Mouse (Mus musculus) forebrain, embryonic 11.5 days (tissue): Measurements from ENCODE around the gene Tlr13. TPM values are rescaled to one million over a fixed set of nuclear protein-coding genes. Genes with fewer than 3 reads are reported as not detected.
"Not testable (repeated sequence)": the region's sequence is repeated elsewhere in the genome, so short reads cannot be mapped to it uniquely, and the experiment has no call there.

Experiments
- ATAC-seq: fragments of 200-750 bp; cut with Nextera tagmentation; replicated peaks from 2 replicates; pipeline ENCODE4 v1.8.0; 2017; ENCODE audit warnings: moderate TSS enrichment; ENCODE audit not compliant: low FRiP score
- DNase-seq: peaks from one replicate; pipeline ENCODE4 v3.0.0-alpha.2; 2017; ENCODE audit warnings: low spot score
- H3K27ac ChIP-seq: fragments of 300-500 bp; sonication (generic); 2 replicates; pipeline ENCODE4 v1.5.1; 2014; ENCODE audit warnings: low read depth, low read length
- H3K27me3 ChIP-seq: fragments of 300-500 bp; sonication (generic); 2 replicates; pipeline ENCODE4 v1.6.1; 2014; ENCODE audit warnings: mild to moderate bottlenecking, low read length, mixed read lengths; ENCODE audit not compliant: control insufficient read depth, insufficient read depth
- H3K36me3 ChIP-seq: fragments of 300-500 bp; sonication (generic); 2 replicates; pipeline ENCODE4 v1.6.1; 2014; ENCODE audit warnings: mild to moderate bottlenecking, low read length, moderate library complexity, mixed read lengths; ENCODE audit not compliant: control insufficient read depth, insufficient read depth
- H3K4me1 ChIP-seq: fragments of 300-500 bp; sonication (generic); replicated peaks from 2 replicates; pipeline ENCODE4 v1.6.1; 2014; ENCODE audit warnings: low read length, mixed read lengths; ENCODE audit not compliant: control insufficient read depth, insufficient read depth
- H3K4me2 ChIP-seq: fragments of 300-500 bp; sonication (generic); 2 replicates; pipeline ENCODE4 v1.6.1; 2014; ENCODE audit warnings: low read depth, mild to moderate bottlenecking, low read length, moderate library complexity, mixed read lengths; ENCODE audit not compliant: severe bottlenecking
- H3K4me3 ChIP-seq: fragments of 300-500 bp; sonication (generic); 2 replicates; pipeline ENCODE4 v1.5.1; 2014; ENCODE audit warnings: low read depth, low read length
- H3K9ac ChIP-seq: fragments of 300-500 bp; sonication (generic); 2 replicates; pipeline ENCODE4 v1.6.1; 2014; ENCODE audit warnings: low read length
- H3K9me3 ChIP-seq: fragments of 300-500 bp; sonication (generic); 2 replicates; pipeline ENCODE4 v1.6.1; 2016; ENCODE audit warnings: low read length, mixed read lengths; ENCODE audit not compliant: control insufficient read depth
- WGBS: fragments of 180-500 bp; shearing (Covaris S2); extraction: QIAGEN DNeasy Blood & Tissue Kit; methylation state at CpG from one replicate; pipeline ENCODE4 v1.1.7; 2014; 5-methylcytosine and 5-hydroxymethylcytosine counted together
- polyA plus RNA-seq: library from polyadenylated mRNA; unstranded; fragments of >200 nt; fragmentation: Nextera tagmentation; extraction: Ambion mirVana; gene quantifications from 2 replicates; pipeline ENCODE4 v1.2.1, GENCODE M21; 2014

Tlr13 gene
- polyA plus RNA-seq, 1 experiment from 2014 or later, result 0.41 TPM

- Histone ChIP-seq H3K4me1 (peaks cover 3% of the 10 kb centered on the region; the same call in 1 of the 2 replicates), H3K36me3 (no peaks in the 10 kb centered on the region), H3K4me3 (peak overlapping the region; percentile 53), H3K27ac (no peak overlapping the region), H3K4me2 (peak overlapping the region; percentile 55; the same call in 1 of the 2 replicates), H3K9ac (peak overlapping the region; percentile 30; the same call in 1 of the 2 replicates), H3K27me3 (no peaks in the 10 kb centered on the region), H3K9me3 (no peaks in the 10 kb centered on the region)
- DNase-seq (no peak), ATAC-seq (no peak)
- WGBS, result 68% methylated on average over 5 of the region's 5 CpGs
Measured at GRCm38 (mm10) chrX:106189356-106189755, 46.4 kb downstream of the Tlr13 start.

DNA sequence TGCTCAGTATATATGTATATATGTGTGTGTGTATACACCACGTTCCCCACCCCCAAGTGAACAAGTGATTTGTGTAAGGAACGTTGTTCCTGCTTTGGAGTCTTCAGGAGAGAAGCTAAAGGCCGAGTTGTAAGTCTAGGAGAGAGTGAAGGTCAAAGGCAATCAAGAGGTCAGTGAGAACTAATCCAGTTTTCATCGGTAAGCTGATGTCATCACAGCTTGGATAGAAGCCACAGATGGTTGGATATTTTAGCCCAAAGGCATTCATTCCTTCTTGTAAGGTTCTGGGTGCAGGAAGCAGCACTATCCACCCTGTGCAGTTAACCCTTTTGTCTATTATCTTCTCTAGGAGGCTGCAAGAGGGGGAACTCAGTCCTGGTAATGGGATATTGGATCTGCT, 47.1 kb downstream of the Tlr13 start:
- Histone ChIP-seq H3K9ac (no peak overlapping the region), H3K27me3 (no peaks in the 10 kb centered on the region), H3K4me3 (peak overlapping the region; percentile 53; the same call in 1 of the 2 replicates), H3K4me2 (peak overlapping the region; percentile 55; the same call in 1 of the 2 replicates), H3K9me3 (no peaks in the 10 kb centered on the region), H3K4me1 (peaks cover 3% of the 10 kb centered on the region; the same call in 1 of the 2 replicates), H3K36me3 (no peaks in the 10 kb centered on the region), H3K27ac (no peak overlapping the region)
- ATAC-seq (no peak), DNase-seq (no peak)
- WGBS, result 50% methylated on average over 4 of the region's 4 CpGs

DNA sequence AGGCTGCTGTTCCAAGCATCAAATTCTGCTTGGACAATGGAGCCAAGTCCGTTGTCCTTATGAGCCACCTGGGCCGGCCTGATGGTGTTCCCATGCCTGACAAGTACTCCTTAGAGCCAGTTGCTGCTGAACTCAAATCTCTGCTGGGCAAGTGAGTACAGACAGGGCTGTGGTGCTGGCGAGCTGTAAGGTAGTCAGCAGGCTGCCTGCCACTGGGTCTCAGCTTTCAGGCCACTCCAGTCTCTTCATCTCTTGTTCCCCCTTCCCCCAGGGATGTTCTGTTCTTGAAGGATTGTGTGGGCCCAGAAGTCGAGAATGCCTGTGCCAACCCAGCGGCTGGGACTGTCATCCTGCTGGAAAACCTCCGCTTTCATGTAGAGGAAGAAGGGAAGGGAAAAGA, 51.4 kb downstream of the Tlr13 start:
- H3K4me1 ChIP-seq, ATAC-seq, H3K36me3 ChIP-seq, H3K4me3 ChIP-seq, H3K9me3 ChIP-seq, DNase-seq, H3K9ac ChIP-seq, H3K27me3 ChIP-seq, H3K27ac ChIP-seq, H3K4me2 ChIP-seq: not testable (repeated sequence)
- 91% methylated on average over 5 of the region's 6 CpGs for WGBS

GRCm38 (mm10) chrX:106197308-106197707, 54.3 kb downstream of the Tlr13 start:
- Histone ChIP-seq H3K27ac (no peak overlapping the region), H3K9me3 (no peaks in the 10 kb centered on the region), H3K36me3 (no peaks in the 10 kb centered on the region; the same call in 1 of the 2 replicates)

DNA sequence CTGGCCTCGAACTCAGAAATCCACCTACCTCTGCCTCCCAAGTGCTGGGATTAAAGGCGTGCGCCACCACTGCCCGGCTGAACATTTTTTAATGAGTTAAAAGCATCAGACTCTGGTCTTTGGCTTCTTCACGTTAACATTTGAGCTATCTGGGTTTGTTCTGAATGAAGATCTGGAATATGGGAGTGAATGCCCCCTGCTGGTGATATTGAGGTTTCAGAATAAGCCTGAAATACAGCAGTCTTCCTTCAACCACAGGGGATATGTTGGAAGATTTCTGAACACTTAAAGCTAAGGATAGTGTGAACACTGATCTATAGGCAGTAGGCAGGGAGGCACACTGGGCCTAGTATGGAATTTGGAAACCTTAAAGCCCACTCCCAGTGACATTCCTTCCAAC, 55.9 kb downstream of the Tlr13 start:
- no peak overlapping the region for H3K4me2 ChIP-seq
- H3K27ac ChIP-seq, result no peak overlapping the region
- no peaks in the 10 kb centered on the region for H3K27me3 ChIP-seq
- no peaks in the 10 kb centered on the region for H3K9me3 ChIP-seq
- no peak overlapping the region for H3K9ac ChIP-seq
- no peak for DNase-seq
- H3K4me1 ChIP-seq, result no peaks in the 10 kb centered on the region
- H3K36me3 ChIP-seq, result no peaks in the 10 kb centered on the region; the same call in 1 of the 2 replicates
- 89% methylated on average over 5 of the region's 5 CpGs for WGBS
- ATAC-seq, result no peak
- H3K4me3 ChIP-seq, result no peak overlapping the region

More at GRCm38 (mm10) chrX:106197308-106197707, 54.3 kb downstream of the Tlr13 start:
- Histone ChIP-seq H3K4me1 (no peaks in the 10 kb centered on the region), H3K4me3 (no peak overlapping the region), H3K27me3 (no peaks in the 10 kb centered on the region), H3K4me2 (no peak overlapping the region), H3K9ac (no peak overlapping the region)
- DNase-seq (no peak), ATAC-seq (no peak)
- WGBS, result 71% methylated on average over 5 of the region's 5 CpGs

DNA sequence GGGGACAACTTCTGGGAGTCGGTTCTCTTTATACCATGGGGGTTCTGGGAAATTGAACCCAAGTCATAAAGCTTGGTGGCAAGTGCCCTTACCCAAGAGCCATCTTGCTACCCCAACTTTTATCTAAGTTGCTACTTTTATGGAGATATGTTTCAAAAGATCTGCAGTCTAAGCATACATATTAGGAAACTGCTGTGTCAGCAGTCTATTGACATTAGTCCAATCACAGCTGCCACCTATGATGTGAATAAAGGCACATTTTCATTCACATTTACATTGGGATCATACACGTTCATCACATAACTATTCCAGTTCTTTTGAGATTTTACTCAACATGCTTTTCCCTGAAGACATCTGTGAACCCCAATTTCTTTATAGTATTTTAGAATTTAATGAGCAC, 66.1 kb downstream of the Tlr13 start:
- Histone ChIP-seq H3K4me3 (no peak overlapping the region), H3K36me3 (no peaks in the 10 kb centered on the region), H3K4me2 (no peak overlapping the region), H3K27ac (no peak overlapping the region), H3K9me3 (no peaks in the 10 kb centered on the region), H3K4me1 (no peaks in the 10 kb centered on the region), H3K9ac (no peak overlapping the region), H3K27me3 (no peaks in the 10 kb centered on the region)
- DNase-seq (no peak), ATAC-seq (no peak)
- WGBS, result 87% methylated on average over 2 of the region's 2 CpGs

Other genes with a start within 250 kb of the Tlr13 start
- 203 and 228 TPM in 2 replicates for gene Atrx, start 213.8 kb upstream of the Tlr13 start, polyA plus RNA-seq
- gene Magt1, start 131.3 kb upstream of the Tlr13 start, polyA plus RNA-seq, result 39.0 and 45.6 TPM in 2 replicates
- gene Cox7b, start 127.5 kb upstream of the Tlr13 start, polyA plus RNA-seq, result 258 and 277 TPM in 2 replicates
- gene Atp7a, start 115.9 kb upstream of the Tlr13 start, polyA plus RNA-seq, result 21.8 and 22.0 TPM in 2 replicates
- gene Pgk1, start 43.9 kb downstream of the Tlr13 start, polyA plus RNA-seq, result 505 and 518 TPM in 2 replicates
- gene Taf9b, start 78.0 kb downstream of the Tlr13 start, polyA plus RNA-seq, result 13.6 and 14.6 TPM in 2 replicates
- gene Fnd3c2, start 112.2 kb downstream of the Tlr13 start, polyA plus RNA-seq, result not detected in 2 replicates